Mouse (Mus musculus) testis, adult 2 months (tissue): ENCODE measurements around the gene Arhgap9. TPM values are rescaled to one million over a fixed set of nuclear protein-coding genes. Genes with fewer than 3 reads are reported as not detected.

ENCODE experiments used
- H3K27ac ChIP-seq: fragments of 200-500 bp; 2 replicates; pipeline ENCODE4 v1.5.1; 2012; ENCODE audit warnings: low read depth, low read length; ENCODE audit not compliant: control insufficient read depth, insufficient read depth
- H3K27me3 ChIP-seq: fragments of 200-500 bp; 2 replicates; pipeline ENCODE4 v1.6.1; 2012; ENCODE audit warnings: mild to moderate bottlenecking, low read length, moderate library complexity; ENCODE audit not compliant: control insufficient read depth, insufficient read depth
- H3K36me3 ChIP-seq: fragments of 200-500 bp; 2 replicates; pipeline ENCODE4 v1.6.1; 2012; ENCODE audit warnings: mild to moderate bottlenecking, low read length; ENCODE audit not compliant: control insufficient read depth, insufficient read depth
- H3K4me1 ChIP-seq: fragments of 200-500 bp; 2 replicates; pipeline ENCODE4 v1.6.1; 2012; ENCODE audit warnings: low read length; ENCODE audit not compliant: control insufficient read depth, insufficient read depth
- H3K4me3 ChIP-seq: fragments of 200-500 bp; 2 replicates; pipeline ENCODE4 v1.5.1; 2012; ENCODE audit warnings: low read depth, mild to moderate bottlenecking, low read length, moderate library complexity, mixed read lengths; ENCODE audit not compliant: control insufficient read depth
- CTCF ChIP-seq: fragments of 200-500 bp; IDR thresholded peaks from 2 replicates; pipeline ENCODE4 v1.5.1; 2012; ENCODE audit warnings: low read depth, mild to moderate bottlenecking, inconsistent platforms, low read length, moderate library complexity; ENCODE audit not compliant: control insufficient read depth, insufficient read depth, insufficient replicate concordance
- POLR2A ChIP-seq: fragments of 200-500 bp; IDR thresholded peaks from 2 replicates; pipeline ENCODE4 v1.6.1; 2012; ENCODE audit warnings: low read depth, mild to moderate bottlenecking, inconsistent platforms, low read length, moderate library complexity; ENCODE audit not compliant: control insufficient read depth
- polyA plus RNA-seq: library from polyadenylated mRNA; depleted of rRNA; stranded (reverse); fragments of >200 nt; gene quantifications from 2 replicates; pipeline ENCODE4 v1.2.3, GENCODE M21; 2012

Arhgap9 gene
- polyA plus RNA-seq, 1 experiment, result 0.32 TPM

DNA sequence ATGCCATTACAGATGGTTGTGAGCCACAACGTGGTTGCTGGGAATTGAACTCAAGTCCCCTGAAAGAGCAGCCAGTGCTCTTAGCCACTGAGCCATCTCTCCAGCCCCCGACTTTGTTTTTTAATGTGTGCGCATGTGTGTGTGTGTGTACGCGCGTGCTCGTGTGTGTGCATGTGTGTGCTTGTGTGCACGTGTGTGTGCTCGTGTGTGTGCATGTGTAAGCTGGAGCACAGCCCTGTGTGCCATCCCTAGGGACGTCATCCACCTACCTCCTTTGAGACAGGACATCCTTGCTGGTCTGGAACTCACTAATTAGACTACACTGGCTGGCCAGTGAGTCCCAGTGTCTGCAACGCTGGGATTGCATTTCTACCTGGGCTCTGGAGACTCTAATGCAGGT lies 31.0 kb downstream of the Arhgap9 start:
- no peaks in the 10 kb centered on the region for H3K36me3 ChIP-seq
- no peak overlapping the region for H3K4me3 ChIP-seq
- TF ChIP-seq CTCF (no peak), POLR2A (no peak)
- no peak overlapping the region for H3K27ac ChIP-seq
- H3K4me1 ChIP-seq, result peaks cover 15% of the 10 kb centered on the region
- no peaks in the 10 kb centered on the region for H3K27me3 ChIP-seq

DNA sequence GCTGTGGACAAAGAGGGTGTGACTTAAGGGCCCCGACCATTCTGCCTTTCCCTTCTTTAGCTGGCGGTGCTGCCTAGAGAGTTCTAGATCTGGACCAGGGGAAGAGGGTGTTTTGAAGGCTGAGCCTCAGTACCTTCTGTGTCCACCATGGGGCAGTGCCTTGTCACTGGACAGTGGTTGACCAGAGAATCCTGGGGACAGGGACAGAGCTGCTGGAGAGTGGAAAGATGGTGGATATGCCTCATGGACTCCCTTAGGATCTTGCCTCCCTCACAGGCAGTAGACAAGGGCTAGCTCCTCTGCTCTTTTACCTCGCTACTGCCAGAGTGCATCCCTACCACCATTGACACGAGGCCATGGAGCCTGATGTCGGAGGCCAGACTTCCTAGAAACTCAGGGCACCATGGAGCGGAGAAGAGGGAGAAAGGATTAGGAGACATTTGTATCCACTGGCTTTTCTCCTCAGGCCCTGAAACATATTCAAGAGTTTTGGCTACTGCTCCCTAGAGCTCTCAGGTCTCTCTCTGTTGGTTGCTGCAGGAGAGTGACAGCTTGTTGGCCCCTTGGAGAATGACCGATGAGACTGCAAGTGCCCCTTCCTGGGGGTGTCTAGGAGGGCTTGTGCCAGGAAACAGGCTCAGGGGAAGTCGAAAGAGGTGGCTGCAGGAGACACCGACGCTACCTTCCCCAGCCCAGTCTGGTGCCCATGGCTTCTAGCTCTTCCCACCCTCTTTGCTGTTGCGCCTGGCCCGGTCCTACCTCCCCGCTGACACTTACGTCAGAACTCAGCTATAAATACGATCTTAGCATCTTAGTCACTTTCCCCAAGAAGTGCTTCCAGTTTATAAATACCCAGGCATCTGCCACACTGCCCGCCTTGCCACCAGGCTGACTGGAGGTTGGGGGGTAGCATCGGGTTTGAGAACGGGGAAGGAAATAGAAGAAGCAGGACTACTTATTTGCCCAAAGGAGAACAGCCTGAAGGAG lies 32.4 kb downstream of the Arhgap9 start, which contains the start of gene Inhbe:
Inhbe (minus strand) TSS at position 503 of the 987 bp plus-strand sequence.
- Histone ChIP-seq H3K27ac (no peak within 1 kb of the TSS), H3K27me3 (no peaks in the 10 kb centered on the region), H3K36me3 (no peaks in the 10 kb centered on the region), H3K4me3 (no peak within 1 kb of the TSS), H3K4me1 (peaks cover 15% of the 10 kb centered on the region)
- TF ChIP-seq POLR2A (no peak), CTCF (peak; percentile 36; the same call in 1 of the 2 replicates)

DNA sequence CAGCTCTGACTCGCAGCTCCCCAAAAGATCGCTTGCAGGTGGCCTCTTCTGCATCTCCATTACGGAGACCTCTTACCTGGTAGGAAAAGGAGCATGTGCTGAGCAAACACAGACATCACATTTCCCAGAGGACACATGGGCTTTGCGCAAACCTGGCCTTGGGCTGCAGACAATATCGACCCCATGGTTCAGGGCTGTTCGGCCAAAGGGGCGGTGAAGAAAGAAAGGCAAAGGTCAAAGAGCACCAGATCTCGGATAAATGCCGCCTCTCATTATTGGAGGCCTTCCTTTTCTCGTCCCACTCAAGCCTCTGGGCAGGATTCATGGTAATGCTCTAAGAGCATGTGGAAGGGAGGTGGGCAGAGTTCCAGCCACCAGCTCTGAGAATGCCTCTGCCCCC lies 33.6 kb downstream of the Arhgap9 start:
- Histone ChIP-seq H3K27me3 (no peaks in the 10 kb centered on the region), H3K4me1 (peaks cover 8% of the 10 kb centered on the region), H3K36me3 (no peaks in the 10 kb centered on the region), H3K4me3 (no peak overlapping the region), H3K27ac (no peak overlapping the region)
- TF ChIP-seq CTCF (no peak), POLR2A (no peak)

DNA sequence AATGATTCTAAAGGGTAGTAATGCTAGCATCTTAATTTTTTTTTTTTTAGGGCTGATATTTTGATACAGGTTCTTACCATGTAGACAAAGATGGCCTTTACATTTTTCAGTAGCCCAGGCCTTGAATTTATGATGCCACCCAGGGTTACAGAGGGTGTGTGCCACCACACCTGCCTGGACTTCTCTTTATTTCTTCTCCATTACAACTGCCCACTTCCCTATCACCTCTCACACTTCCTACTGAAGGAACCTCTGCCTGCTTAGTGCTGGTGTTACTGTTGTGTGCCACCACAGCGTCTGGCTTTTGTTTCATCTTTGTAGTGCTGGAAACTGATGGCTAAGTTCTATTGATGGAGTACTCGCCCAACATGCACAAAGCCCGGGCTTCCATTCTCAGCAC lies 39.0 kb downstream of the Arhgap9 start:
- H3K36me3 ChIP-seq, result no peaks in the 10 kb centered on the region
- no peak overlapping the region for H3K27ac ChIP-seq
- no peaks in the 10 kb centered on the region for H3K27me3 ChIP-seq
- H3K4me1 ChIP-seq, result no peaks in the 10 kb centered on the region
- TF ChIP-seq POLR2A, result no peak
- no peak overlapping the region for H3K4me3 ChIP-seq

DNA sequence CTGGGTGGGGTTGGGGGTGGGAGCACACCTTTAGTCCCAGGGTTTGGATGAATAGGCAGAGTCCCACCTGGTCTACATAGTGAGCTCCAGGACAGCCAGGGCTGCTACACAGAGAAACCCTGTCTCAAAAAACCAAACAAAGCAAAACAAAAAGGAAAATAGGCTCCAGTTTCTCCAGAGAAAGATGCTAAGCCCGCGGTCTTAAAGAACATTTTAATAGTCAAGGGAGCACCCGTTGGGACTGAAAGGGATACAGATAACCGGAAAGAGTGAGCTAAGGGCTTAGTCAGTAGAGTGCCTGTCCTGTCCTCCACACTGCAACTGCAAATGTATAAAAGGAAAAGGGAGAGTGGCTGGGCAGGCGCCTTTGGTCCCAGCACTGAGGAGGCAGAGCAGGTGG lies 45.4 kb downstream of the Arhgap9 start:
- Histone ChIP-seq H3K36me3 (no peaks in the 10 kb centered on the region), H3K4me3 (no peak overlapping the region), H3K27ac (no peak overlapping the region), H3K4me1 (peaks cover 8% of the 10 kb centered on the region), H3K27me3 (no peaks in the 10 kb centered on the region)
- no peak for TF ChIP-seq POLR2A
- no peak for TF ChIP-seq CTCF

DNA sequence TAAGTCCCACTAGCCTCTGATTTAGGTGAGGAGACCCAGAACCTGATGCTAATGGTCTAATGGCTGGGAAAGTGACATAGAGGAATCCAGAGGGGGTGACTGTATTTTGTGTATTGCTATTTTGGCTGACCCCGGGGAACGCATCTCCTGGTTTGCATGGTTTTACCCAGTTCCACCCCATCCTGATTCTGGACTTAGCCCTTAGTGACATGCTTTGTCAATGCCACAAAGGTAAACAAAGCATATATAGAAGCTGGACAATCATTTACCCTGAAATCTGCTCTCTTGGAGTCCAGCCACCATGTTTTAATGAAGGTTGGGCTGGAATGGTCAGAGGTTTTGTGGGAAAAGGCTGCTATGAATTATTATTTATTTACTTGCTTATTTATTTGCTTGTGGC lies 46.5 kb downstream of the Arhgap9 start:
- H3K4me3 ChIP-seq, result no peak overlapping the region
- TF ChIP-seq POLR2A (no peak), CTCF (no peak)
- H3K4me1 ChIP-seq, result peaks cover 8% of the 10 kb centered on the region
- H3K36me3 ChIP-seq, result no peaks in the 10 kb centered on the region
- H3K27ac ChIP-seq, result no peak overlapping the region
- H3K27me3 ChIP-seq, result no peaks in the 10 kb centered on the region

DNA sequence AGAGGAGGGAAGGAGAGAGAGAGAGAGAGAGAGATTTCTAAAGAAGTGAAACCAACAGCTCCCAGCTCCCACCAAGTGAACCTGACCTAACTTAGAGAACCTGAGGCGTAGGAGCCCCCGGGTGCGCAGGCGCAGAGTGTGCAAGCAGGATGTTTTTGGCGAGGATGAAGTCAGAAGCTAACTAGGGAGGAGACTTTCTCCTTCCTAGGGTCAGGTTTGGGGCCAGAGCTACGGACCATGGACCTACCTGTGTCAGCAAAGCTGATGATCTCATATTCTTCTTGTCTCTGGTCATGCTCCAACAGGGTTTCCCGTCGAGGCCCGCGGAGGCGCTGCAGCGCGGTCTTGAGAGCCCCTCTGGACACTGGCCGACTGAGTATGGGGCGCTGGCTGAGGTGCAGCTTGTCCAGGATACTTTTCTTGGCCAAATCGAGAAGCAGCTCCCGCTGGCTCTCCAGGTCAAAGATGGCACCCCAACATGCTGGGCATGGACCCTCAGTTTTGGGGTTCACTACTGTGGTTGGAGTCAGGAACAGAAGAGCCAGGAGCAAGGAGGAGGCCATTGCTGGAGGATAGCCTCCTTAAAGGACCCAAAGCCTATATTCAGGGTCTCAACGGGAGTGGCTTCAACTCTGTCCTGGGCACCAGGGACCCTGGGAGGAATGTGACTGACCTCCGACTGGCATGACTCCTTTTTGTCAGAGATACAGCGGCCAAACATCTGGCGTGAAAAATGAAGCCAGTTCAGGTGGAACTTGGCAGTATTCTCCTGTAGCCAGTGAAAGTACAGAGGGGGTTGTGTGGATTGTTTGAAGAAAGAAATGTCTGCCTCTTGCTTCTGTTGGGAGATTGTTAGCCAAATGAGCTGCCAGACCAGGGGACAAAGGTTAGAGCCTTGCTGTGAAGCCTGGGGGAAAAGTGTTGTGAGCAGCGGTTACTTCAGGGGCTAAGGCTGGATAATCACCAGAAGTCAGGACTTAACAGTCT lies 48.4 kb downstream of the Arhgap9 start, which contains the start of gene Inhbc:
Inhbc (minus strand) TSS at position 598 of the 987 bp plus-strand sequence.
- peaks cover 8% of the 10 kb centered on the region for H3K4me1 ChIP-seq
- no peaks in the 10 kb centered on the region for H3K36me3 ChIP-seq
- H3K27me3 ChIP-seq, result no peaks in the 10 kb centered on the region
- peak within 1 kb of the TSS; percentile 32 for H3K4me3 ChIP-seq
- TF ChIP-seq CTCF (no peak), POLR2A (no peak)
- H3K27ac ChIP-seq, result no peak within 1 kb of the TSS
